Mouse (Mus musculus) forebrain, postnatal 0 days (tissue): ENCODE measurements at regions not wholly inside any gene's neighbourhood (a gene's known extent, or its start where the extent isn't known, plus 50 kb on each side); places are given as distances from the start of the nearest gene placed in this dataset.

ENCODE experiments used
- ATAC-seq: fragments of 200-750 bp; cut with Nextera tagmentation; 2 replicates; pipeline ENCODE4 v1.8.0; 2017; ENCODE audit warnings: mild to moderate bottlenecking, moderate library complexity
- DNase-seq: peaks from one replicate; pipeline ENCODE4 v3.0.0-alpha.2; 2015
- H3K27ac ChIP-seq: fragments of 300-500 bp; sonication (generic); 2 replicates; pipeline ENCODE4 v1.5.1; 2014; ENCODE audit warnings: low read depth, mild to moderate bottlenecking, antibody characterized with exemption, low read length, moderate library complexity, mixed read lengths
- H3K27me3 ChIP-seq: fragments of 300-500 bp; sonication (generic); 2 replicates; pipeline ENCODE4 v1.6.1; 2014; ENCODE audit warnings: mild to moderate bottlenecking, low read length, mixed read lengths; ENCODE audit not compliant: insufficient read depth
- H3K36me3 ChIP-seq: fragments of 300-500 bp; sonication (generic); 2 replicates; pipeline ENCODE4 v1.6.1; 2014; ENCODE audit warnings: mild to moderate bottlenecking, moderate library complexity; ENCODE audit not compliant: insufficient read depth
- H3K4me1 ChIP-seq: fragments of 300-500 bp; sonication (generic); 2 replicates; pipeline ENCODE4 v1.6.1; 2014; ENCODE audit warnings: antibody characterized with exemption; ENCODE audit not compliant: insufficient read depth
- H3K4me2 ChIP-seq: fragments of 300-500 bp; sonication (generic); 2 replicates; pipeline ENCODE4 v1.6.1; 2014; ENCODE audit warnings: low read depth, mild to moderate bottlenecking, moderate library complexity
- H3K4me3 ChIP-seq: fragments of 300-500 bp; sonication (generic); 2 replicates; pipeline ENCODE4 v1.5.1; 2014; ENCODE audit warnings: low read depth, low read length, mixed read lengths
- H3K9ac ChIP-seq: fragments of 300-500 bp; sonication (generic); 2 replicates; pipeline ENCODE4 v1.6.1; 2014; ENCODE audit warnings: mild to moderate bottlenecking
- H3K9me3 ChIP-seq: fragments of 300-500 bp; sonication (generic); 2 replicates; pipeline ENCODE4 v1.6.1; 2016; ENCODE audit warnings: low read length
- CTCF ChIP-seq: sonication (generic); IDR thresholded peaks from 2 replicates; pipeline ENCODE4 v1.5.1; 2016; ENCODE audit warnings: antibody characterized with exemption, control low read depth, low read depth
- WGBS: fragments of 180-500 bp; shearing (Covaris S2); extraction: QIAGEN DNeasy Blood & Tissue Kit; methylation state at CpG from one replicate; pipeline ENCODE4 v1.1.7; 2014; 5-methylcytosine and 5-hydroxymethylcytosine counted together

GRCm38 (mm10) chr3:52622530-52622929 lies 354.4 kb downstream of the Foxo1 start:
- no peak overlapping the region for H3K9ac ChIP-seq
- H3K36me3 ChIP-seq = no peaks in the 10 kb centered on the region
- WGBS = 94% methylated on average over 8 of the region's 8 CpGs
- no peaks in the 10 kb centered on the region for H3K9me3 ChIP-seq
- H3K27me3 ChIP-seq = no peaks in the 10 kb centered on the region
- no peak for TF ChIP-seq CTCF
- no peak for DNase-seq
- no peak overlapping the region for H3K4me3 ChIP-seq
- no peaks in the 10 kb centered on the region for H3K4me1 ChIP-seq
- H3K27ac ChIP-seq = no peak overlapping the region
- no peak overlapping the region for H3K4me2 ChIP-seq
- no peak for ATAC-seq

DNA sequence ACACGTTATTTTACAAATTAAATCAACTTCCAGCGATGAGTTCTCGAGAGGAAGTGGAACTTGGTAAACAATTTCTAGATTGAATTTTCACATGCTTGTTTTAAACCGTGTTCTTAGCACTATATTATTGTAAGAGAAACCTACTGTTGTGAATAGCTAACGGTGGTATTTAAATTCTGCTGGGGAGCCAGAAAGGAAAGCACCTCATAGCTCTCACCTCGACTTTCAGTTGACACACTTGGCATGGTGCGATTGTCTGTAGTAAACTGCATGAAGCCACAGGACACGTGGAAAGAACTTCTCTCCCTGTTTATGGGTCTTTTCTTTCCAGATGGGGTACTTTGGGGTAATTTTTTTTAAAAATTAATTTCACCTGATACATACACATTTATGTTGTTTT lies 353.8 kb downstream of the Foxo1 start:
- Histone ChIP-seq H3K9me3 (no peaks in the 10 kb centered on the region), H3K9ac (no peak overlapping the region), H3K4me1 (no peaks in the 10 kb centered on the region), H3K4me3 (no peak overlapping the region), H3K4me2 (no peak overlapping the region), H3K36me3 (no peaks in the 10 kb centered on the region), H3K27me3 (no peaks in the 10 kb centered on the region), H3K27ac (no peak overlapping the region)
- ATAC-seq = no peak
- 89% methylated on average over 8 of the region's 8 CpGs for WGBS
- DNase-seq = no peak
- TF ChIP-seq CTCF = no peak

DNA sequence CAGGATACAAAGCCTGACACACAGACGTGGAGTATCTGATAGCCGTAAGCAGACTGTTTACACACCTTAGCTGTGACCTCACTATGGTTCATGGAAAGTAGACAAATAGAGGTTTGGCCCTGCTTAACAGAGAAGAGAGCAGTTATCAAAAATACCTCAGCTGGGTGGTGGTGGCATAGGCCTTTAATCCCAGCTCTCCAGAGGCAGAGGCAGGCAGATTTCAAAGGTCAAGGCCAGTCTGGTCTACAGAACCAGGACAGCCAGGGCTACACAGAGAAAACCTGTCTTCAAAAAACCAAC lies 350.7 kb downstream of the Foxo1 start:
- H3K9ac ChIP-seq = no peak overlapping the region
- WGBS = 96% methylated on average over 2 of the region's 2 CpGs
- H3K4me2 ChIP-seq = no peak overlapping the region
- no peak overlapping the region for H3K4me3 ChIP-seq
- ATAC-seq (no peak), DNase-seq (no peak)
- no peaks in the 10 kb centered on the region for H3K36me3 ChIP-seq
- no peak for TF ChIP-seq CTCF
- no peak overlapping the region for H3K27ac ChIP-seq
- H3K9me3 ChIP-seq = no peaks in the 10 kb centered on the region
- H3K27me3 ChIP-seq = no peaks in the 10 kb centered on the region
- H3K4me1 ChIP-seq = no peaks in the 10 kb centered on the region

GRCm38 (mm10) chr3:52618212-52618924 lies 350.2 kb downstream of the Foxo1 start:
- ATAC-seq (no peak), DNase-seq (no peak)
- Histone ChIP-seq H3K27me3 (no peaks in the 10 kb centered on the region), H3K27ac (no peak overlapping the region), H3K4me1 (no peaks in the 10 kb centered on the region), H3K9ac (no peak overlapping the region), H3K4me3 (no peak overlapping the region), H3K9me3 (no peaks in the 10 kb centered on the region), H3K36me3 (no peaks in the 10 kb centered on the region), H3K4me2 (no peak overlapping the region)
- WGBS = 84% methylated on average over 7 of the region's 7 CpGs
- no peak for TF ChIP-seq CTCF

DNA sequence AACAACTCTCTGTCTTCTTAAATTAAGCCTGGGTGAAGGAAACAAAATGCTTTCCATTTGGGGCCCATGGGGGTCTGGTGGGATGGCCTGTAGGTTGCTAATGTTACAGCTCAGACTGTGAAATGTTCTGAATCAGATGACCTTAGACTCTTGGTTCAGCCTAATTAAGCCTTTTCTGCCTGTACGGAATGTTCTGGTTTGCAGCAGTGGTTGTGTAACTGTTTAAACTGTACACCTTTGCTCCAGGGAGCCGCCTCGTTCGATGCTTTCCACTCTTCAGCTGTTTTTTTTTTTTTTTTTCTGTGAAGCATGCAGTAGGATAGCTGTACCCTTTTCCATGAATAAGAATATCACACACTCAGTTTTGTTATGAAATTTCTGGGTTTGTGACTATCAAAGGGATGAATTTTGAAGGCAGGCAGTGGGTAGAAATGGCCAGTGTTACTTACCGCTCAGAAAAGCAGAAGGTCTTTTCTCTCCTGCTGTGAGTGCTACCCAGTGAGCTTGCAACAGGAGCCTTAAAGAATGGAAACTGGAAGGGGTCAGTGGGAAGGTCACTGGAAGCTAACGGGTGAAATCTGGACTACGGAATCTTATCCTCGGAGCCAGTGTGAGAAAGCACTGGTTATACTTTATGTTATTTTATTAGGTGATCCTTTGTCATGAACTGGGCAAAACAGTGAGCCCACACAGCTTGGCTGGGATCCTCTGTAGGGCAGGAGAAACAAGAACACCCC lies 349.4 kb downstream of the Foxo1 start:
- ATAC-seq (no peak), DNase-seq (no peak)
- H3K36me3 ChIP-seq = no peaks in the 10 kb centered on the region
- TF ChIP-seq CTCF = no peak
- no peak overlapping the region for H3K27ac ChIP-seq
- H3K9me3 ChIP-seq = no peaks in the 10 kb centered on the region
- H3K4me3 ChIP-seq = no peak overlapping the region
- H3K27me3 ChIP-seq = no peaks in the 10 kb centered on the region
- WGBS = 45% methylated on average over 8 of the region's 8 CpGs
- H3K9ac ChIP-seq = no peak overlapping the region
- no peak overlapping the region for H3K4me2 ChIP-seq
- no peaks in the 10 kb centered on the region for H3K4me1 ChIP-seq

GRCm38 (mm10) chr3:52611881-52612280 lies 343.7 kb downstream of the Foxo1 start:
- Histone ChIP-seq H3K36me3 (no peaks in the 10 kb centered on the region), H3K27ac (no peak overlapping the region), H3K4me1 (no peaks in the 10 kb centered on the region), H3K9ac (no peak overlapping the region), H3K9me3 (no peaks in the 10 kb centered on the region), H3K27me3 (no peaks in the 10 kb centered on the region), H3K4me3 (no peak overlapping the region), H3K4me2 (no peak overlapping the region)
- peak; percentile 28 for DNase-seq
- WGBS = 68% methylated on average over 8 of the region's 8 CpGs
- peak; percentile 47; the same call in 1 of the 2 replicates for ATAC-seq
- TF ChIP-seq CTCF = no peak

GRCm38 (mm10) chr3:52610466-52610865 lies 342.3 kb downstream of the Foxo1 start:
- Histone ChIP-seq H3K27ac (no peak overlapping the region), H3K4me3 (no peak overlapping the region), H3K9ac (no peak overlapping the region), H3K9me3 (no peaks in the 10 kb centered on the region), H3K4me1 (no peaks in the 10 kb centered on the region), H3K36me3 (no peaks in the 10 kb centered on the region), H3K27me3 (no peaks in the 10 kb centered on the region), H3K4me2 (no peak overlapping the region)
- ATAC-seq (no peak), DNase-seq (no peak)
- 52% methylated on average over 3 of the region's 3 CpGs for WGBS
- TF ChIP-seq CTCF = no peak
